ENCODE assay signal across 22 mouse cellular contexts in genomic region chr12:36316056-36316455, GRCm38 (mm10). TPM values are rescaled to one million over a fixed set of nuclear protein-coding genes. Genes with fewer than 3 reads are reported as not detected.
DNase-seq lines count a peak whose midpoint lies in the region; ATAC-seq and TF ChIP-seq lines count a peak whose summit lies in the region.
"Had no signal": no experiment of that assay in that cellular context is flagged by ENCODE, and none has a peak within 500 bp of the region (broad histone marks: within the 10 kb centered on the region; RNA-seq: fewer than 3 reads in every experiment).

No protein-coding gene starts in this region.

- no peaks in the 10 kb centered on the region for H3K9me3 ChIP-seq in forebrain, embryonic 14.5 days (replicated peaks; ENCODE audit: control insufficient read depth, low read length)
- no peaks in the 10 kb centered on the region for H3K9me3 ChIP-seq in forebrain, embryonic 12.5 days
- H3K9me3 ChIP-seq in kidney, postnatal 0 days (replicated peaks; ENCODE audit: low read length) = no peaks in the 10 kb centered on the region
- H3K9me3 ChIP-seq in embryonic facial prominence, embryonic 15.5 days (replicated peaks) = no peaks in the 10 kb centered on the region
- no peaks in the 10 kb centered on the region for H3K9me3 ChIP-seq in limb, embryonic 15.5 days
- H3K9me3 ChIP-seq: heart, embryonic 10.5 days; intestine, embryonic 15.5 days; liver, embryonic 12.5 days; midbrain, embryonic 10.5 days had no signal

- no peak for ATAC-seq in forebrain, embryonic 14.5 days
- no peak for ATAC-seq in forebrain, embryonic 12.5 days (ENCODE audit: low FRiP score)
- ATAC-seq in kidney, postnatal 0 days (replicated peaks; ENCODE audit: low FRiP score, low read depth) = no peak
- no peak for ATAC-seq in embryonic facial prominence, embryonic 15.5 days (ENCODE audit: insufficient number of reproducible peaks, low FRiP score, low TSS enrichment, low read depth)
- no peak for ATAC-seq in limb, embryonic 15.5 days (ENCODE audit: insufficient number of reproducible peaks, low FRiP score, low TSS enrichment, low read depth)
- ATAC-seq: intestine, embryonic 15.5 days; liver, embryonic 12.5 days; midbrain, embryonic 16.5 days had no signal

- H3K4me1 ChIP-seq in forebrain, embryonic 14.5 days (ENCODE audit: control insufficient read depth, insufficient read depth, low read length) = peaks cover 9% of the 10 kb centered on the region
- peaks cover 17% of the 10 kb centered on the region for H3K4me1 ChIP-seq in forebrain, embryonic 12.5 days
- H3K4me1 ChIP-seq in kidney, postnatal 0 days (replicated peaks; ENCODE audit: insufficient read depth, low read length) = no peaks in the 10 kb centered on the region
- H3K4me1 ChIP-seq in embryonic facial prominence, embryonic 15.5 days = peaks cover 11% of the 10 kb centered on the region
- peaks cover 17% of the 10 kb centered on the region; the same call in 1 of the 2 replicates for H3K4me1 ChIP-seq in limb, embryonic 15.5 days
- H3K4me1 ChIP-seq: heart, embryonic 10.5 days; liver, embryonic 12.5 days had no signal

- no peak for TF ChIP-seq CTCF in kidney, postnatal 0 days (IDR thresholded peaks at IDR 0.05; ENCODE audit: low read depth)

- no peak overlapping the region for H3K27ac ChIP-seq in forebrain, embryonic 14.5 days (ENCODE audit: low read depth, low read length)
- no peak overlapping the region for H3K27ac ChIP-seq in forebrain, embryonic 12.5 days
- no peak overlapping the region for H3K27ac ChIP-seq in kidney, postnatal 0 days
- peak overlapping the region; percentile 92 for H3K27ac ChIP-seq in embryonic facial prominence, embryonic 15.5 days (replicated peaks)
- H3K27ac ChIP-seq in limb, embryonic 15.5 days = no peak overlapping the region
- H3K27ac ChIP-seq: heart, embryonic 10.5 days; intestine, embryonic 15.5 days; liver, embryonic 12.5 days had no signal

- H3K4me2 ChIP-seq in forebrain, embryonic 14.5 days (ENCODE audit: low read length) = 0 out of 2 replicates have a peak overlapping the region, but pooled peaks have one; percentile 7
- no peak overlapping the region for H3K4me2 ChIP-seq in forebrain, embryonic 12.5 days
- H3K4me2 ChIP-seq in kidney, postnatal 0 days (ENCODE audit: low read length) = peak overlapping the region; percentile 77
- peak overlapping the region; percentile 45 for H3K4me2 ChIP-seq in embryonic facial prominence, embryonic 15.5 days (replicated peaks)
- peak overlapping the region; percentile 72 for H3K4me2 ChIP-seq in limb, embryonic 15.5 days

- DNase-seq in forebrain, embryonic 14.5 days (ENCODE audit: low spot score) = no peak
- no peak for DNase-seq in kidney, postnatal 0 days (ENCODE audit: low spot score)
- no peak for DNase-seq in kidney, postnatal 25 days
- no peak for DNase-seq in MN1 (ENCODE audit: low spot score)
- DNase-seq in gastrocnemius, postnatal 14 days = no peak
- DNase-seq: adrenal gland, postnatal 25 days; cerebellum, adult 9-11 months; heart, postnatal 4 days; layer of hippocampus, adult 9-11 months; lung, adult 18-20 months; lung, postnatal 10 days had no signal

- no peaks in the 10 kb centered on the region for H3K36me3 ChIP-seq in forebrain, embryonic 14.5 days (ENCODE audit: control insufficient read depth, insufficient read depth, low read length)
- no peaks in the 10 kb centered on the region for H3K36me3 ChIP-seq in forebrain, embryonic 12.5 days (replicated peaks)
- no peaks in the 10 kb centered on the region for H3K36me3 ChIP-seq in kidney, postnatal 0 days (ENCODE audit: insufficient read depth, low read length)
- H3K36me3 ChIP-seq in embryonic facial prominence, embryonic 15.5 days = no peaks in the 10 kb centered on the region
- no peaks in the 10 kb centered on the region for H3K36me3 ChIP-seq in limb, embryonic 15.5 days
- H3K36me3 ChIP-seq: heart, embryonic 10.5 days; intestine, embryonic 15.5 days; liver, embryonic 12.5 days; midbrain, embryonic 10.5 days had no signal

- no peak overlapping the region for H3K9ac ChIP-seq in forebrain, embryonic 14.5 days (ENCODE audit: low read length)
- H3K9ac ChIP-seq in forebrain, embryonic 12.5 days = no peak overlapping the region
- H3K9ac ChIP-seq in kidney, postnatal 0 days (ENCODE audit: low read depth, low read length) = no peak overlapping the region
- H3K9ac ChIP-seq in embryonic facial prominence, embryonic 15.5 days = no peak overlapping the region
- H3K9ac ChIP-seq in limb, embryonic 15.5 days = no peak overlapping the region
- H3K9ac ChIP-seq: liver, embryonic 12.5 days had no signal

- intact Hi-C loops in gastrocnemius, postnatal 14 days (cut with DNase I; ENCODE audit: low total_unique reads) = no loop called here

- no peaks in the 10 kb centered on the region for H3K27me3 ChIP-seq in forebrain, embryonic 14.5 days (replicated peaks; ENCODE audit: control insufficient read depth, insufficient read depth, low read length)
- H3K27me3 ChIP-seq in forebrain, embryonic 12.5 days = no peaks in the 10 kb centered on the region; the same call in 1 of the 2 replicates
- no peaks in the 10 kb centered on the region for H3K27me3 ChIP-seq in kidney, postnatal 0 days (ENCODE audit: insufficient read depth, low read length)
- H3K27me3 ChIP-seq in embryonic facial prominence, embryonic 15.5 days = no peaks in the 10 kb centered on the region
- H3K27me3 ChIP-seq in limb, embryonic 15.5 days = no peaks in the 10 kb centered on the region
- H3K27me3 ChIP-seq: intestine, embryonic 15.5 days had no signal

- WGBS in forebrain, embryonic 14.5 days = 35% methylated on average over 3 of the region's 3 CpGs
- 57% methylated on average over 3 of the region's 3 CpGs for WGBS in forebrain, embryonic 12.5 days
- 46% methylated on average over 3 of the region's 3 CpGs for WGBS in kidney, postnatal 0 days
- WGBS in embryonic facial prominence, embryonic 15.5 days = 14% methylated on average over 3 of the region's 3 CpGs
- WGBS in limb, embryonic 15.5 days = 17% methylated on average over 3 of the region's 3 CpGs

- no peak overlapping the region for H3K4me3 ChIP-seq in forebrain, embryonic 14.5 days (ENCODE audit: low read depth, low read length)
- no peak overlapping the region for H3K4me3 ChIP-seq in forebrain, embryonic 12.5 days (replicated peaks)
- H3K4me3 ChIP-seq in kidney, postnatal 0 days (replicated peaks; ENCODE audit: low read depth, low read length) = peak overlapping the region; percentile 40; the same call in 1 of the 2 replicates
- peak overlapping the region; percentile 53 for H3K4me3 ChIP-seq in embryonic facial prominence, embryonic 15.5 days (replicated peaks)
- H3K4me3 ChIP-seq in limb, embryonic 15.5 days = peak overlapping the region; percentile 46

RNA-seq across cellular contexts. Expression of gene Sostdc1, which starts 2.1 kb away (rescaled TPM):
- 11.4 and 11.7 TPM in 2 replicates for polyA plus RNA-seq in forebrain, embryonic 14.5 days (2014; fragmentation: Nextera tagmentation; extraction: Ambion mirVana)
- polyA plus RNA-seq in forebrain, embryonic 12.5 days (2016; fragmentation: Nextera tagmentation; extraction: Ambion mirVana) = 4.1 and 5.5 TPM in 2 replicates
- 377 and 382 TPM in 2 replicates for polyA plus RNA-seq in kidney, postnatal 0 days (2015; fragmentation: Nextera tagmentation; extraction: Ambion mirVana)
- polyA plus RNA-seq in embryonic facial prominence, embryonic 15.5 days (2015; fragmentation: Nextera tagmentation; extraction: Ambion mirVana) = 220 and 230 TPM in 2 replicates
- 60.4 and 69.4 TPM in 2 replicates for polyA plus RNA-seq in limb, embryonic 15.5 days (2015; fragmentation: Nextera tagmentation; extraction: Ambion mirVana)
- total RNA-seq in gastrocnemius, postnatal 14 days (2021) = 1 to 10 TPM in 1 of 2 experiments, under 1 TPM in 1; 0.49 to 3.1 TPM
- total RNA-seq: common myeloid progenitor, adult 5-6 weeks; granulocyte monocyte progenitor cell, adult 5-6 weeks; neutrophil, adult 5-6 weeks had no signal

Comparison
In these comparisons a context has a peak if more than half of its experiments do, and no peak if none do; other contexts are left out.
1. H3K4me3 ChIP-seq: peak in kidney, postnatal 0 days (single experiment), embryonic facial prominence, embryonic 15.5 days (single experiment) and limb, embryonic 15.5 days (single experiment); none in forebrain, embryonic 14.5 days (single experiment) and forebrain, embryonic 12.5 days (single experiment).